Mouse (Mus musculus) cortical plate, adult 2 months (tissue): Measurements from ENCODE around the gene Ripk4.

Experiments used
- CTCF ChIP-seq: fragments of 200-500 bp; IDR thresholded peaks from 2 replicates; pipeline ENCODE4 v1.5.1; 2011; ENCODE audit warnings: mild to moderate bottlenecking, control low read depth, low read length; ENCODE audit not compliant: insufficient read depth; ENCODE audit errors: extremely low read depth
- POLR2A ChIP-seq: fragments of 200-500 bp; IDR thresholded peaks from 2 replicates; pipeline ENCODE4 v1.6.1; 2011; ENCODE audit warnings: mild to moderate bottlenecking, low read length, control low read depth; ENCODE audit not compliant: insufficient read depth; ENCODE audit errors: extremely low read depth

DNA sequence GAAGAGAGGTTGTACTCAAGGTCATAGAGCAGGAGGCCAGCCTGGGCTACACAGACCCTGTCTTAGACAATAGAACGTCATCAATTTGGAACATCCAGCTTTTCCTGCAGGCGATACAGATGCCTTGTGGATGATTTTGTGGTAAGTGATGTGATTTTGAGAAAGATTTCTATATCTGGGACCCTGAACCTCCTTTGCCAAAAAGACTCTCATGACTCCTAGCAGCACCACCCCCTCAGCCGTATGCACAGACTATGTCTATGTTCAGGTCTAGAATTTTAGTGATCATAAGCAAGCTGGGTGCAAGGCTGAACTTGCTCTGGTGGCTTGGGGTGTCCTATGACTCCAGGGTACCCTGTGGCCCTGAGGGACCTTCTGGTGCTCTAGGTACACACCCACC is 42.1 kb upstream of the Ripk4 start:
- TF ChIP-seq POLR2A (no peak), CTCF (no peak)
